Mouse (Mus musculus) kidney, embryonic 16.5 days (tissue): ENCODE results near the gene F930015N05Rik. TPM values are rescaled to one million over a fixed set of nuclear protein-coding genes. Genes with fewer than 3 reads are reported as not detected.
A peak's percentile ranks its signal among the peaks of the same experiment; 100 is the strongest.

Experiments used
- ATAC-seq: fragments of 200-750 bp; cut with Nextera tagmentation; 2 replicates; pipeline ENCODE4 v1.8.0; 2017; ENCODE audit warnings: moderate TSS enrichment; ENCODE audit not compliant: low FRiP score, low TSS enrichment
- H3K27ac ChIP-seq: fragments of 300-500 bp; sonication (generic); 2 replicates; pipeline ENCODE4 v1.5.1; 2014; ENCODE audit warnings: low read length
- H3K27me3 ChIP-seq: fragments of 300-500 bp; sonication (generic); 2 replicates; pipeline ENCODE4 v1.6.1; 2014; ENCODE audit warnings: low read length, control low read depth, mixed read lengths; ENCODE audit not compliant: insufficient read depth
- H3K36me3 ChIP-seq: fragments of 300-500 bp; sonication (generic); 2 replicates; pipeline ENCODE4 v1.6.1; 2014; ENCODE audit warnings: low read length, control low read depth, mixed read lengths; ENCODE audit not compliant: insufficient read depth
- H3K4me1 ChIP-seq: fragments of 300-500 bp; sonication (generic); 2 replicates; pipeline ENCODE4 v1.6.1; 2014; ENCODE audit warnings: low read length, control low read depth, mixed read lengths; ENCODE audit not compliant: insufficient read depth
- H3K4me2 ChIP-seq: fragments of 300-500 bp; sonication (generic); replicated peaks from 2 replicates; pipeline ENCODE4 v1.6.1; 2014; ENCODE audit warnings: low read depth, low read length
- H3K4me3 ChIP-seq: fragments of 300-500 bp; sonication (generic); 2 replicates; pipeline ENCODE4 v1.5.1; 2014; ENCODE audit warnings: mild to moderate bottlenecking, low read length
- H3K9ac ChIP-seq: fragments of 300-500 bp; sonication (generic); replicated peaks from 2 replicates; pipeline ENCODE4 v1.6.1; 2014; ENCODE audit warnings: low read length
- H3K9me3 ChIP-seq: fragments of 300-500 bp; sonication (generic); 2 replicates; pipeline ENCODE4 v1.6.1; 2016; ENCODE audit warnings: low read length, control low read depth
- WGBS: fragments of 180-500 bp; shearing (Covaris S2); extraction: QIAGEN DNeasy Blood & Tissue Kit; methylation state at CpG from one replicate; pipeline ENCODE4 v1.1.7; 2014; 5-methylcytosine and 5-hydroxymethylcytosine counted together
- polyA plus RNA-seq: library from polyadenylated mRNA; unstranded; fragments of >200 nt; fragmentation: Nextera tagmentation; extraction: Ambion mirVana; gene quantifications from 2 replicates; pipeline ENCODE4 v1.2.1, GENCODE M21; 2015

Gene F930015N05Rik
- polyA plus RNA-seq, 1 experiment from 2014 or later = 0.25 TPM

- H3K27me3 ChIP-seq = peaks cover 22% of the 10 kb centered on the region
Observed at GRCm38 (mm10) chr11:64438909-64439308, 2.5 kb upstream of the F930015N05Rik start.

GRCm38 (mm10) chr11:64437721-64438120 lies 1.3 kb upstream of the F930015N05Rik start:
- Histone ChIP-seq H3K27me3 (peaks cover 27% of the 10 kb centered on the region), H3K4me2 (no peak overlapping the region), H3K9ac (no peak overlapping the region), H3K4me1 (peaks cover 11% of the 10 kb centered on the region), H3K4me3 (peak overlapping the region; percentile 20), H3K27ac (no peak overlapping the region), H3K36me3 (no peaks in the 10 kb centered on the region), H3K9me3 (no peaks in the 10 kb centered on the region)
- no peak for ATAC-seq
- WGBS = 62% methylated on average over 3 of the region's 3 CpGs

More at GRCm38 (mm10) chr11:64438909-64439308, 2.5 kb upstream of the F930015N05Rik start:
- peaks cover 11% of the 10 kb centered on the region for H3K4me1 ChIP-seq
- no peak overlapping the region for H3K27ac ChIP-seq
- no peak for ATAC-seq
- H3K4me2 ChIP-seq = no peak overlapping the region
- H3K9me3 ChIP-seq = no peaks in the 10 kb centered on the region
- H3K4me3 ChIP-seq = no peak overlapping the region
- WGBS = 28% methylated on average over 3 of the region's 3 CpGs
- H3K9ac ChIP-seq = no peak overlapping the region
- no peaks in the 10 kb centered on the region for H3K36me3 ChIP-seq

GRCm38 (mm10) chr11:64436791-64437298 lies 392 bp upstream of the F930015N05Rik start:
- Histone ChIP-seq H3K9ac (peak overlapping the region; percentile 81; the same call in 1 of the 2 replicates), H3K4me2 (peak overlapping the region; percentile 98), H3K27ac (no peak overlapping the region), H3K9me3 (no peaks in the 10 kb centered on the region), H3K36me3 (no peaks in the 10 kb centered on the region), H3K27me3 (peaks cover 34% of the 10 kb centered on the region), H3K4me3 (peak overlapping the region; percentile 64), H3K4me1 (peaks cover 11% of the 10 kb centered on the region)
- no peak for ATAC-seq
- WGBS = 11% methylated on average over 5 of the region's 5 CpGs

- Histone ChIP-seq H3K9ac (peak overlapping the region; percentile 81), H3K4me3 (peak overlapping the region; percentile 64), H3K9me3 (no peaks in the 10 kb centered on the region), H3K4me2 (peak overlapping the region; percentile 98), H3K36me3 (no peaks in the 10 kb centered on the region), H3K4me1 (peaks cover 11% of the 10 kb centered on the region), H3K27ac (peak overlapping the region; percentile 47), H3K27me3 (peaks cover 35% of the 10 kb centered on the region)
- WGBS = under 1% methylated on average over 81 of the region's 81 CpGs
- peak; percentile 81 for ATAC-seq
Observed at GRCm38 (mm10) chr11:64435546-64436411, 674 bp downstream of the F930015N05Rik start.

GRCm38 (mm10) chr11:64434611-64435545 lies 1.6 kb downstream of the F930015N05Rik start, which contains the start of gene Hs3st3a1:
Hs3st3a1 (plus strand) TSS chr11:64435332.
- peak within 1 kb of the TSS; percentile 81 for H3K9ac ChIP-seq
- peak within 1 kb of the TSS; percentile 98 for H3K4me2 ChIP-seq
- no peaks in the 10 kb centered on the region for H3K36me3 ChIP-seq
- H3K27me3 ChIP-seq = peaks cover 34% of the 10 kb centered on the region
- peaks cover 11% of the 10 kb centered on the region for H3K4me1 ChIP-seq
- H3K4me3 ChIP-seq = peak within 1 kb of the TSS; percentile 64
- no peaks in the 10 kb centered on the region for H3K9me3 ChIP-seq
- under 1% methylated on average over 34 of the region's 36 CpGs for WGBS
- peak within 1 kb of the TSS; percentile 47 for H3K27ac ChIP-seq
- ATAC-seq = peak; percentile 92

- H3K4me3 ChIP-seq = no peak overlapping the region
- H3K9ac ChIP-seq = no peak overlapping the region
- no peaks in the 10 kb centered on the region for H3K36me3 ChIP-seq
- ATAC-seq = no peak
- H3K4me1 ChIP-seq = no peaks in the 10 kb centered on the region
- no peaks in the 10 kb centered on the region for H3K27me3 ChIP-seq
- peaks cover 8% of the 10 kb centered on the region for H3K9me3 ChIP-seq
- no peak overlapping the region for H3K4me2 ChIP-seq
- 69% methylated on average over 1 of the region's 1 CpGs for WGBS
- no peak overlapping the region for H3K27ac ChIP-seq
Observed at GRCm38 (mm10) chr11:64418969-64419368, 17.5 kb downstream of the F930015N05Rik start.

GRCm38 (mm10) chr11:64400534-64401093 lies 35.8 kb downstream of the F930015N05Rik start:
- H3K36me3 ChIP-seq = no peaks in the 10 kb centered on the region
- no peak overlapping the region for H3K4me3 ChIP-seq
- no peaks in the 10 kb centered on the region for H3K27me3 ChIP-seq
- no peaks in the 10 kb centered on the region for H3K9me3 ChIP-seq
- H3K4me2 ChIP-seq = no peak overlapping the region
- H3K4me1 ChIP-seq = peaks cover 8% of the 10 kb centered on the region; the same call in 1 of the 2 replicates
- ATAC-seq = no peak
- no peak overlapping the region for H3K9ac ChIP-seq
- H3K27ac ChIP-seq = no peak overlapping the region
- 73% methylated on average over 6 of the region's 6 CpGs for WGBS

- H3K27ac ChIP-seq = no peak overlapping the region
- ATAC-seq = no peak
- H3K9me3 ChIP-seq = no peaks in the 10 kb centered on the region
- no peaks in the 10 kb centered on the region for H3K36me3 ChIP-seq
- no peaks in the 10 kb centered on the region for H3K27me3 ChIP-seq
- H3K4me1 ChIP-seq = peaks cover 8% of the 10 kb centered on the region; the same call in 1 of the 2 replicates
- WGBS = 76% methylated on average over 3 of the region's 3 CpGs
- H3K4me2 ChIP-seq = no peak overlapping the region
- no peak overlapping the region for H3K4me3 ChIP-seq
- H3K9ac ChIP-seq = no peak overlapping the region
Observed at GRCm38 (mm10) chr11:64397612-64398011, 38.8 kb downstream of the F930015N05Rik start.

GRCm38 (mm10) chr11:64396949-64397348 lies 39.5 kb downstream of the F930015N05Rik start:
- Histone ChIP-seq H3K4me2 (no peak overlapping the region), H3K9ac (no peak overlapping the region), H3K9me3 (no peaks in the 10 kb centered on the region), H3K36me3 (no peaks in the 10 kb centered on the region), H3K4me3 (no peak overlapping the region), H3K27me3 (no peaks in the 10 kb centered on the region), H3K4me1 (peaks cover 8% of the 10 kb centered on the region; the same call in 1 of the 2 replicates), H3K27ac (no peak overlapping the region)
- no peak for ATAC-seq
- 59% methylated on average over 6 of the region's 6 CpGs for WGBS
